Mouse (Mus musculus) neural tube, embryonic 11.5 days (tissue): ENCODE measurements at regions not wholly inside any gene's neighbourhood (a gene's known extent, or its start where the extent isn't known, plus 50 kb on each side); places are given as distances from the start of the nearest gene placed in this dataset.

ENCODE experiments used
- ATAC-seq: fragments of 200-750 bp; cut with Nextera tagmentation; 2 replicates; pipeline ENCODE4 v1.8.0; 2017; ENCODE audit warnings: moderate number of reproducible peaks, mild to moderate bottlenecking, moderate TSS enrichment, moderate library complexity; ENCODE audit not compliant: insufficient read depth, low FRiP score, low TSS enrichment
- DNase-seq: peaks from one replicate; pipeline ENCODE4 v3.0.0-alpha.2; 2015; ENCODE audit warnings: low spot score
- H3K27ac ChIP-seq: fragments of 300-500 bp; sonication (generic); 2 replicates; pipeline ENCODE4 v1.5.1; 2014; ENCODE audit warnings: low read depth, mild to moderate bottlenecking, low read length
- H3K27me3 ChIP-seq: fragments of 300-500 bp; sonication (generic); 2 replicates; pipeline ENCODE4 v1.6.1; 2014; ENCODE audit warnings: mild to moderate bottlenecking, low read length, mixed read lengths; ENCODE audit not compliant: control insufficient read depth, insufficient read depth
- H3K36me3 ChIP-seq: fragments of 300-500 bp; sonication (generic); 2 replicates; pipeline ENCODE4 v1.6.1; 2014; ENCODE audit warnings: mild to moderate bottlenecking, low read length, moderate library complexity, mixed read lengths; ENCODE audit not compliant: control insufficient read depth, insufficient read depth
- H3K4me1 ChIP-seq: fragments of 300-500 bp; sonication (generic); 2 replicates; pipeline ENCODE4 v1.6.1; 2014; ENCODE audit warnings: low read length, mixed read lengths; ENCODE audit not compliant: control insufficient read depth, insufficient read depth
- H3K4me2 ChIP-seq: fragments of 300-500 bp; sonication (generic); 2 replicates; pipeline ENCODE4 v1.6.1; 2014; ENCODE audit warnings: low read depth, mild to moderate bottlenecking, moderate library complexity
- H3K4me3 ChIP-seq: fragments of 300-500 bp; sonication (generic); 2 replicates; pipeline ENCODE4 v1.5.1; 2014; ENCODE audit warnings: low read depth, low read length
- H3K9ac ChIP-seq: fragments of 300-500 bp; sonication (generic); 2 replicates; pipeline ENCODE4 v1.6.1; 2014; ENCODE audit warnings: mild to moderate bottlenecking, low read length
- H3K9me3 ChIP-seq: fragments of 300-500 bp; sonication (generic); 2 replicates; pipeline ENCODE4 v1.6.1; 2016; ENCODE audit warnings: low read length; ENCODE audit not compliant: control insufficient read depth
- WGBS: fragments of 180-500 bp; shearing (Covaris S2); extraction: QIAGEN DNeasy Blood & Tissue Kit; methylation state at CpG from one replicate; pipeline ENCODE4 v1.1.7; 2014; 5-methylcytosine and 5-hydroxymethylcytosine counted together

DNA sequence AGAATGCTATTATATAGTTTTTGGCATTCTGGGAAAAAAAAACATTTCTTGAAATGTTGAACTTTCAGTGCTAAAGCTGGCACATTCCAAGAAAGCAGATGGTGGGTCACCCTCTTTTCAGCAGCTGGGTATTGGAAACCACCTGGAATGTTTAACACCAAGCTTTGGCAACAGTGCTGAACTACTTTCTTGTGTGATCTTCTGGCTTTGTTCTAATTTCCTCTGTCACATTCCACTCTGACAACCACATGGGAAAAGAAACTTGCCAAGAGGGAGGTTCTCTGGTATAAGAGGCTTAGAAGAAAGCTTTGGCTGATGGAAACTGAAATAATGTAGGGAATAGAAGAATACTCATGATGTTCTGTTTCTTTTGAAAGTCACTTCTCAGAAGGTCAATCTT is 920.4 kb upstream of the Tenm4 start:
- H3K27me3 ChIP-seq: no peaks in the 10 kb centered on the region
- DNase-seq (no peak), ATAC-seq (no peak)
- no peaks in the 10 kb centered on the region for H3K9me3 ChIP-seq
- H3K4me1 ChIP-seq: no peaks in the 10 kb centered on the region
- H3K27ac ChIP-seq: no peak overlapping the region
- no peak overlapping the region for H3K4me2 ChIP-seq
- H3K36me3 ChIP-seq: no peaks in the 10 kb centered on the region
- H3K9ac ChIP-seq: no peak overlapping the region
- no peak overlapping the region for H3K4me3 ChIP-seq

DNA sequence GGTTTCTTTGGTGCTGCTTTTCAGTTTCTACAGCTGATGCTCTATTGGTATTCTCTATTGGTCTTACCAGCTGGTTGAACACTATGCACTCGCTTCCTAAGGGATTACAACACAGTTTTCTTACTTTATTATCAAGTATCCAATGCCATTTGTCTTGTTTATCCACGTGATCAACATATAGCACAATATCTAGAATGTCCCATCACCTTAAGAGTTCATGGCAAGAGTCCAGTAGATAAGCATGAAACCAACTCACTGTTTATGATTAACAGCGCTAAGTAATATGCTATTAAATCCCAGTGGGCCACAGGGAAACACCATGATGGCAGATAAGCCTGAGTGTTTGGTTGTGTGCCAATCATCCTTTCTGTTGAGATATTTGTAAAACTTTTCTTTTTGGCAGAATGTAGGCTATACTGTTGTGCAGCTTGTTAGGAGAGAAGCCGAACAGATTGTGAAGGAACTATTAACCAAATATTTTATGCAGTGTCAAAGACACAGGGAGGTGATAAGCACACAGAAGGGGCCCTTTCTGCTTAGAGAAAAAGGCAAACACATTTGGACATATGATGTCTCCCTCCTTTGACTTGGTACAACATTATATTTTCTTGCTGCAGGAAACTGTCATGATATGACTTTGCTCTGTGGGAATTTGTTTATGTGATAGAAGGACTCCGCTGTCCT is 917.0 kb upstream of the Tenm4 start:
- Histone ChIP-seq H3K27ac (no peak overlapping the region), H3K4me3 (no peak overlapping the region)

DNA sequence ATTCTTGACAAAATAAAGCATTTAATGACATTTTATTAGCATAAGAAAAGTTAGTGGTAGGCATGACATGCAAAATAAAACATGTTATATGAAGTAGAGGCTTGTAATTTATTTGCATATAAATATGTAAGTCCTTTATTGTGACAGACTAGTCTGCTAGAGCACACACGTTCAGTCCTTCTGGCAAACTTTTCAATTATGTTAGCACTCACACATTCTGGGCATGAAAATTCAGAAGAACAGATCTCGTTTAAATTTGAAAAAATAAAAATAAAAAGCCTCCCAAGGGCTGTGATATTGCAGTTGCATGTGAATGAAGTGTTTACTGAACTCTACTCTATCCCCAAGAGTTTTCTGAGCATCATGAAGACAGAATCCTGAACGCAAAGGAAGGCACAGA is 916.1 kb upstream of the Tenm4 start:
- no peak overlapping the region for H3K4me3 ChIP-seq
- H3K27me3 ChIP-seq: no peaks in the 10 kb centered on the region
- H3K4me2 ChIP-seq: no peak overlapping the region
- H3K36me3 ChIP-seq: no peaks in the 10 kb centered on the region
- WGBS: 67% methylated on average over 3 of the region's 3 CpGs
- no peak for DNase-seq
- H3K9me3 ChIP-seq: no peaks in the 10 kb centered on the region
- ATAC-seq: no peak
- no peak overlapping the region for H3K27ac ChIP-seq
- no peak overlapping the region for H3K9ac ChIP-seq
- H3K4me1 ChIP-seq: no peaks in the 10 kb centered on the region

More for the DNA sequence above, 917.0 kb upstream of the Tenm4 start:
- WGBS: 86% methylated on average over 5 of the region's 5 CpGs
- Histone ChIP-seq H3K4me2 (no peak overlapping the region), H3K4me1 (no peaks in the 10 kb centered on the region), H3K9ac (no peak overlapping the region), H3K27me3 (no peaks in the 10 kb centered on the region), H3K36me3 (no peaks in the 10 kb centered on the region), H3K9me3 (no peaks in the 10 kb centered on the region)
- DNase-seq (no peak), ATAC-seq (no peak)

DNA sequence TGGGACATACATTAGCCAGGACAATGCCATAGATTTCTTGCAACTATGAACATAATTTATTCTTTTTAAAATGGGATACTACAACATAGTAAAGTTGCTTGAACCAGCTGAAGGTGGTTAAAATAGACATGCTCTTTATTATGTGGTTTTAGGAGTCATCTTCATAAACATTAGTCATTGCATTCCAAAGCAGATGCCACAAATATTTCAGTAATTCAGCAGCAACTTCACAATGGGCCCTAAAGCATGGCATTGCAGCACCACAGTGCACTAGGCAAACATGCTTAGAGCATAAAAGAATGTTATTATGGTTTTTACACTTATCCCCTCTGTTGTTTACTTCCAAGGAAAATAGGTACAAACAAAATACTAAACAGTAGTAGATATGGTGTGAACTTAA is 915.3 kb upstream of the Tenm4 start:
- Histone ChIP-seq H3K27ac (no peak overlapping the region), H3K4me1 (no peaks in the 10 kb centered on the region), H3K4me2 (no peak overlapping the region), H3K36me3 (no peaks in the 10 kb centered on the region), H3K9ac (no peak overlapping the region), H3K9me3 (no peaks in the 10 kb centered on the region), H3K27me3 (no peaks in the 10 kb centered on the region), H3K4me3 (no peak overlapping the region)
- ATAC-seq (no peak), DNase-seq (no peak)

DNA sequence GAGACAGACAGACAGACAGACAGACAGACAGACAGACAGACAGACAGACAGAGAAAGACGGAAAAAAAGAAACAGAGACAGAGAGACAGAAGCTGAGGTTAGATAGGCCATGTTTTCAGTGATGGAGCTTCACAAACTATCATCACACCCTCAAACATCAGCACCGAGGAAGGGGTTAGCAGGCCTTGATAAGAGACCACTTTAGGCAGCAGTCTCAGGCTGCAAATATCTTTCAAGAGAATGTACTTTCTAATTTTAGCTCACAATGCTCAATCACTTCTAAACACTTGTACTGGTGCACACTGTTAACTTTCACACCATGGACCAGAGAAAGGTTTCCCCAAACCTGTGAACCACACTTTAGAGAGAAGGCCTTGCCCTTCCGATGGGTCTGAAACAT is 908.1 kb upstream of the Tenm4 start:
- DNase-seq (no peak), ATAC-seq (no peak)
- Histone ChIP-seq H3K9me3 (no peaks in the 10 kb centered on the region), H3K4me1 (no peaks in the 10 kb centered on the region), H3K36me3 (no peaks in the 10 kb centered on the region), H3K4me2 (no peak overlapping the region), H3K9ac (no peak overlapping the region), H3K27me3 (no peaks in the 10 kb centered on the region), H3K4me3 (no peak overlapping the region), H3K27ac (no peak overlapping the region)
- WGBS: 95% methylated on average over 3 of the region's 3 CpGs

DNA sequence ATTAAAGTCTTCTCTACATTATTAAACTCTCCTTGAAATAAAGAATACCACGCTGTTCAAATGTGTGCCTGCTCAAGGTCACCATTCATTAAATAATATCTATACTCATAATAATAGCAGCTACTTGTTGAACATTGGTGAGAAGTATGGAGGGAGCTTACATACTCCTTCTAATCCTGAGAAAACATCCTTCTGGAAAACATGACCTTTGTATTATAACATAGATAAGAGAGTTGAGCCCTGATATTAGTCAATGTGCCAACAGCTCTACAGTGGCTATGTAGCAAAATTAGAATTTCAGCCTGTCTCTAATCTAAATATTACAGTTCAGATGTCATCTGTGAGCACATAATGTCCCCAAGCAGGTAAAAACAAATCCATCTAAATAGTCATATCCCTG is 893.8 kb upstream of the Tenm4 start:
- 94% methylated on average over 1 of the region's 1 CpGs for WGBS
- Histone ChIP-seq H3K4me1 (no peaks in the 10 kb centered on the region), H3K36me3 (no peaks in the 10 kb centered on the region), H3K9ac (no peak overlapping the region), H3K27ac (no peak overlapping the region), H3K4me2 (no peak overlapping the region), H3K9me3 (no peaks in the 10 kb centered on the region), H3K4me3 (no peak overlapping the region), H3K27me3 (no peaks in the 10 kb centered on the region)
- no peak for ATAC-seq
- DNase-seq: no peak

DNA sequence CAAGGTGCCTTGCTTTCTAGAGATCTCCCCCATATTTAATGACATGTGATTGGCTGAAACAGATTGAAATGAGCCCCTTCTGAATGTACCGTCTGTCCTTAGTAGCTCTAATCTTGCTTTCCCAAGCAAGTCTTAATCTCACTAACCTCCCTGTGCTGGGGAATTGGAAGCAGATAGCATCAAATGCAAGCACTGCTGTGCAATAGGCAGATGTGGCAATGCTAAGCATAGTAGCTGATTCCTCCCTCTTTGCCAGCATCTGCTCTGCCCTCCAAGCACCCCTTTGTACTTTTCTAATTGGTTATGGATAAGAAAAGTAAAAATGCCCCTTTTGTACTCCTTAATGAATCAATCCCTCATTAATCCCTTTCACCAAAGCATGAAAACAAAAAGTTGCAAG is 857.4 kb upstream of the Tenm4 start:
- DNase-seq: no peak
- H3K9ac ChIP-seq: no peak overlapping the region
- H3K9me3 ChIP-seq: no peaks in the 10 kb centered on the region
- H3K4me3 ChIP-seq: no peak overlapping the region
- H3K36me3 ChIP-seq: no peaks in the 10 kb centered on the region
- ATAC-seq: no peak
- WGBS: 96% methylated on average over 1 of the region's 1 CpGs
- no peaks in the 10 kb centered on the region for H3K4me1 ChIP-seq
- H3K27ac ChIP-seq: no peak overlapping the region
- H3K4me2 ChIP-seq: no peak overlapping the region
- H3K27me3 ChIP-seq: no peaks in the 10 kb centered on the region

DNA sequence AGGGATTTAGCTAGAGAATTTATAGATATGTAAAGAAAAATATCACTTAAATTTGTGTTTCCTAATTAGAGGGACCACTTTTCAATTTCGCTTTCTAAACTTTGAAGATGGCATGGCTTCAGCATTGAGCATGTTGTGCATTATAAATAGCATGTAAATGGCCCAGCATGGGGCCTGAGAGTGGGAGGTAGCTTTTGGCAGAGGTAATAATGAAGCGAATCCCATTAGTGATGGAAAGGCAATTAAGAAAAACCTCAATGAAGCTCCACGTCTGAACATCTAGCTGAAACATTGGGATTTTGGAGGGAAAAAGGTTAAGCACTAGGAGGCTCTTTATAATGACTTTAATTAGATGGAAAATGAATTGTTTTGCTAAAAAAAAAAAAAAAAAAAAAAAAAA is 848.0 kb upstream of the Tenm4 start:
- H3K4me1 ChIP-seq: no peaks in the 10 kb centered on the region
- ATAC-seq (no peak), DNase-seq (no peak)
- H3K36me3 ChIP-seq: no peaks in the 10 kb centered on the region
- no peak overlapping the region for H3K9ac ChIP-seq
- WGBS: 45% methylated on average over 3 of the region's 3 CpGs
- no peaks in the 10 kb centered on the region for H3K9me3 ChIP-seq
- no peak overlapping the region for H3K4me2 ChIP-seq
- no peaks in the 10 kb centered on the region for H3K27me3 ChIP-seq
- H3K27ac ChIP-seq: no peak overlapping the region
- H3K4me3 ChIP-seq: no peak overlapping the region

DNA sequence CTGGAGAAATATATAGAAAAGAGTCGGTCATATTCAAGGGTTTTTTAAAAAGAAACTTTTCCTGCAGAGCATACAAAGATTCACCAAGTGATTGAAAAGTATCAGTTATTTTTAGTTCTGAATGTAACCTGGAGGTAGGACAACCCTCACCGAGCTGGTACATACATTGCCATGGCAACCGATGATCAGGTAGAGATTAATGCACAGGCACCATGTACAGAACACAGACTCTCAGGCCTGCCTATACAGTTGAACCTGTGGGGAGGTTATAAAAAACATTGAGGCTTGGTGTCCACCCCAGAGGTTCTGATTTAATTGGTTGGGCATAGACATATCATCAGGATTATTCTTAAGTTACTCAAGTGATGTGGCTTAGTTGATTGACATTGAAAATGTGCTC is 846.1 kb upstream of the Tenm4 start:
- no peaks in the 10 kb centered on the region for H3K27me3 ChIP-seq
- no peak overlapping the region for H3K9ac ChIP-seq
- no peaks in the 10 kb centered on the region for H3K9me3 ChIP-seq
- H3K4me2 ChIP-seq: no peak overlapping the region
- H3K27ac ChIP-seq: no peak overlapping the region
- DNase-seq: no peak
- ATAC-seq: no peak
- no peak overlapping the region for H3K4me3 ChIP-seq
- no peaks in the 10 kb centered on the region for H3K4me1 ChIP-seq
- WGBS: 97% methylated on average over 3 of the region's 3 CpGs
- H3K36me3 ChIP-seq: no peaks in the 10 kb centered on the region
